Comparison of ENCODE assay signal across 20 mouse cellular contexts in genomic region chr2:31521800-31522335, GRCm38 (mm10). TPM values are rescaled to one million over a fixed set of nuclear protein-coding genes. Genes with fewer than 3 reads are reported as not detected.
DNase-seq lines count a peak whose midpoint lies in the region; ATAC-seq and TF ChIP-seq lines count a peak whose summit lies in the region.
"Had no signal": no experiment of that assay in that cellular context is flagged by ENCODE, and none has a peak within 500 bp of the region (broad histone marks: within the 10 kb centered on the region; RNA-seq: fewer than 3 reads in every experiment).

No protein-coding gene starts in this region.

- DNase-seq in kidney, postnatal 0 days (ENCODE audit: low spot score) = no peak
- peak; percentile 14 for DNase-seq in ovary, postnatal 36 days (ENCODE audit: low spot score)
- DNase-seq in ovary, postnatal 14 days (ENCODE audit: low spot score) = no peak
- peak; percentile 33 for DNase-seq in adrenal gland, postnatal 10 days
- no peak for DNase-seq in embryo, embryonic 9.5 days (ENCODE audit: extremely low spot score)
- no peak for DNase-seq in yolk sac, embryonic 10.5 days (ENCODE audit: low spot score)
- DNase-seq: cerebellum, adult 11 months; cerebellum, adult 8-10 months; cerebellum, postnatal 25 days; gastrocnemius, postnatal 14 days; heart, adult 2 months had no signal

- H3K4me1 ChIP-seq in kidney, postnatal 0 days (replicated peaks; ENCODE audit: insufficient read depth, low read length) = no peaks in the 10 kb centered on the region
- H3K4me1 ChIP-seq in kidney, embryonic 16.5 days (ENCODE audit: insufficient read depth, low read length) = no peaks in the 10 kb centered on the region
- H3K4me1 ChIP-seq: heart, embryonic 12.5 days had no signal

- WGBS in kidney, postnatal 0 days = 76% methylated on average over 16 of the region's 16 CpGs
- 78% methylated on average over 16 of the region's 16 CpGs for WGBS in kidney, embryonic 16.5 days

- no peak for TF ChIP-seq CTCF in kidney, postnatal 0 days (IDR thresholded peaks at IDR 0.05; ENCODE audit: low read depth)

- H3K27ac ChIP-seq in kidney, postnatal 0 days = no peak overlapping the region
- no peak overlapping the region for H3K27ac ChIP-seq in kidney, embryonic 16.5 days (ENCODE audit: low read length)
- H3K27ac ChIP-seq: embryonic facial prominence, embryonic 13.5 days; forebrain, embryonic 12.5 days; heart, adult 2 months; hindbrain, embryonic 10.5 days; hindbrain, embryonic 14.5 days had no signal

- no peaks in the 10 kb centered on the region for H3K9me3 ChIP-seq in kidney, postnatal 0 days (replicated peaks; ENCODE audit: low read length)
- no peaks in the 10 kb centered on the region for H3K9me3 ChIP-seq in kidney, embryonic 16.5 days (ENCODE audit: low read length)
- H3K9me3 ChIP-seq: embryonic facial prominence, embryonic 13.5 days; forebrain, embryonic 12.5 days; heart, embryonic 12.5 days; hindbrain, embryonic 10.5 days had no signal

- H3K36me3 ChIP-seq in kidney, postnatal 0 days (ENCODE audit: insufficient read depth, low read length) = no peaks in the 10 kb centered on the region
- H3K36me3 ChIP-seq in kidney, embryonic 16.5 days (ENCODE audit: insufficient read depth, low read length) = no peaks in the 10 kb centered on the region
- H3K36me3 ChIP-seq: embryonic facial prominence, embryonic 13.5 days; forebrain, embryonic 12.5 days; heart, embryonic 12.5 days; hindbrain, embryonic 10.5 days had no signal

- no peak overlapping the region for H3K4me3 ChIP-seq in kidney, postnatal 0 days (replicated peaks; ENCODE audit: low read depth, low read length)
- H3K4me3 ChIP-seq in kidney, embryonic 16.5 days (ENCODE audit: low read length) = no peak overlapping the region
- H3K4me3 ChIP-seq: embryonic facial prominence, embryonic 13.5 days; forebrain, embryonic 12.5 days; heart, adult 2 months; heart, embryonic 12.5 days; hindbrain, embryonic 10.5 days had no signal

- peak; percentile 22; the same call in 1 of the 2 replicates for ATAC-seq in kidney, postnatal 0 days (replicated peaks; ENCODE audit: low FRiP score, low read depth)
- no peak for ATAC-seq in kidney, embryonic 16.5 days (ENCODE audit: low FRiP score, low TSS enrichment)
- ATAC-seq: forebrain, embryonic 16.5 days; intestine, embryonic 16.5 days had no signal

- H3K9ac ChIP-seq in kidney, postnatal 0 days (ENCODE audit: low read depth, low read length) = no peak overlapping the region
- H3K9ac ChIP-seq in kidney, embryonic 16.5 days (replicated peaks; ENCODE audit: low read length) = no peak overlapping the region
- H3K9ac ChIP-seq: embryonic facial prominence, embryonic 13.5 days; forebrain, embryonic 12.5 days; heart, embryonic 12.5 days; hindbrain, embryonic 14.5 days had no signal

- no peak overlapping the region for H3K4me2 ChIP-seq in kidney, postnatal 0 days (ENCODE audit: low read length)
- H3K4me2 ChIP-seq in kidney, embryonic 16.5 days (replicated peaks; ENCODE audit: low read depth, low read length) = no peak overlapping the region
- H3K4me2 ChIP-seq: embryonic facial prominence, embryonic 13.5 days; forebrain, embryonic 12.5 days; heart, embryonic 12.5 days; hindbrain, embryonic 14.5 days had no signal

- H3K27me3 ChIP-seq in kidney, postnatal 0 days (ENCODE audit: insufficient read depth, low read length) = no peaks in the 10 kb centered on the region
- H3K27me3 ChIP-seq in kidney, embryonic 16.5 days (ENCODE audit: insufficient read depth, low read length) = no peaks in the 10 kb centered on the region
- H3K27me3 ChIP-seq: CH12.LX had no signal

RNA-seq across cellular contexts. Expression of gene Fubp3, which starts 50.6 kb away (rescaled TPM):
- 83.2 and 87.5 TPM in 2 replicates for polyA plus RNA-seq in kidney, postnatal 0 days (2015; fragmentation: Nextera tagmentation; extraction: Ambion mirVana)
- 80.9 and 84.9 TPM in 2 replicates for polyA plus RNA-seq in kidney, embryonic 16.5 days (2015; fragmentation: Nextera tagmentation; extraction: Ambion mirVana)
- 10 to 100 TPM; 52.6 to 56.6 TPM for total RNA-seq in adrenal gland, postnatal 10 days (2021)

RNA-seq across cellular contexts. Expression of gene Ass1, which starts 51.9 kb away (rescaled TPM):
- polyA plus RNA-seq in kidney, postnatal 0 days (2015; fragmentation: Nextera tagmentation; extraction: Ambion mirVana) = 319 and 427 TPM in 2 replicates
- 130 and 164 TPM in 2 replicates for polyA plus RNA-seq in kidney, embryonic 16.5 days (2015; fragmentation: Nextera tagmentation; extraction: Ambion mirVana)
- total RNA-seq in adrenal gland, postnatal 10 days (2021) = 100 to 1,000 TPM in 1 of 2 experiments, 10 to 100 TPM in 1; 61.2 to 175 TPM

Comparison
In these comparisons a context has a peak if more than half of its experiments do, and no peak if none do; other contexts are left out.
1. DNase-seq: peak in ovary, postnatal 36 days (single experiment) and adrenal gland, postnatal 10 days (single experiment); none in kidney, postnatal 0 days (single experiment), ovary, postnatal 14 days (single experiment), embryo, embryonic 9.5 days (single experiment) and yolk sac, embryonic 10.5 days (single experiment).